Mouse (Mus musculus): ENCODE measurements at regions not wholly inside any gene's neighbourhood (a gene's known extent, or its start where the extent isn't known, plus 50 kb on each side); places are given as distances from the start of the nearest gene placed in this dataset.

DNA sequence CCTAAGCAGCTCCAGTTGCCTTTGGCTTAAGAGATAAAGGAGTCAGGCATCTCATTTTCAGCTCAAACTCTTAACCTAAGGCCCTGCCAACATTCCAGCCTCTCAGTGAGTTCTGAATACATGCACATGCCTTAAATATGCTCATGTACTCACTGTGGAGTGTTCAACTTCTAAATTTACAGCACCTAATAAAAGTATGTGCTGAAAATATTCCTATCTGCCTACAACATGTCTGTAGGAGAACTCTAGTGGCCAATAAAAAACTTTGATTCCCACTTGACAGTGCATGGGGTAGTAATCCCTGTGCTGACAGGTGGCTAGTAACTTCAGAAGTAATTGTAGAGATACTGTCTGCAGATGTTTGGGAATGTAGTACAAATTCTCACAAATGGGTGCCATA, 319.3 kb upstream of the Intu start:
- H3K4me3 ChIP-seq (ENCODE audit: insufficient read depth, poor library complexity, severe bottlenecking): no peak overlapping the region
- no peaks in the 10 kb centered on the region for H3K27me3 ChIP-seq (ENCODE audit: control insufficient read depth, insufficient read depth, insufficient read length)
- TF ChIP-seq CEBPB (IDR thresholded peaks at IDR 0.05; ENCODE audit: low read depth) (no peak), CTCF (IDR thresholded peaks at IDR 0.05; ENCODE audit: control insufficient read depth, insufficient read depth, insufficient read length) (no peak), USF1 (IDR thresholded peaks at IDR 0.05; ENCODE audit: low read depth) (no peak), MAX (IDR thresholded peaks at IDR 0.05) (no peak), FOSL1 (IDR thresholded peaks at IDR 0.05; ENCODE audit: insufficient read depth, low read length, poor library complexity, severe bottlenecking) (no peak), MYOD1 (IDR thresholded peaks at IDR 0.05; ENCODE audit: control insufficient read depth, insufficient read length, low read depth) (no peak), MYOG (IDR thresholded peaks at IDR 0.05; ENCODE audit: control insufficient read depth, extremely low read depth, insufficient read length) (no peak)
- no peaks in the 10 kb centered on the region for H3K36me3 ChIP-seq (ENCODE audit: control insufficient read depth, insufficient read depth)
- no peak overlapping the region for H3ac ChIP-seq (ENCODE audit: control insufficient read depth, insufficient read length, low read depth)
- no peaks in the 10 kb centered on the region for H3K79me3 ChIP-seq (ENCODE audit: low read depth)
- no peaks in the 10 kb centered on the region for H3K79me2 ChIP-seq (ENCODE audit: control insufficient read depth, insufficient read depth)

GRCm38 (mm10) chr3:40226772-40227171, 304.3 kb upstream of the Intu start:
- H3K79me3 ChIP-seq (ENCODE audit: low read depth): no peaks in the 10 kb centered on the region
- H3K79me2 ChIP-seq (ENCODE audit: control insufficient read depth, insufficient read depth): no peaks in the 10 kb centered on the region
- no peaks in the 10 kb centered on the region for H3K27me3 ChIP-seq (ENCODE audit: control insufficient read depth, insufficient read depth, insufficient read length)
- H3K4me3 ChIP-seq (ENCODE audit: insufficient read depth, poor library complexity, severe bottlenecking): no peak overlapping the region
- H3ac ChIP-seq (ENCODE audit: control insufficient read depth, insufficient read length, low read depth): no peak overlapping the region
- TF ChIP-seq MAX (IDR thresholded peaks at IDR 0.05) (no peak), CTCF (IDR thresholded peaks at IDR 0.05; ENCODE audit: control insufficient read depth, insufficient read depth, insufficient read length) (no peak), MYOD1 (IDR thresholded peaks at IDR 0.05; ENCODE audit: control insufficient read depth, insufficient read length, low read depth) (no peak), USF1 (IDR thresholded peaks at IDR 0.05; ENCODE audit: low read depth) (no peak), FOSL1 (IDR thresholded peaks at IDR 0.05; ENCODE audit: insufficient read depth, low read length, poor library complexity, severe bottlenecking) (no peak), CEBPB (IDR thresholded peaks at IDR 0.05; ENCODE audit: low read depth) (no peak), MYOG (IDR thresholded peaks at IDR 0.05; ENCODE audit: control insufficient read depth, extremely low read depth, insufficient read length) (no peak)
- H3K36me3 ChIP-seq (ENCODE audit: control insufficient read depth, insufficient read depth): no peaks in the 10 kb centered on the region

DNA sequence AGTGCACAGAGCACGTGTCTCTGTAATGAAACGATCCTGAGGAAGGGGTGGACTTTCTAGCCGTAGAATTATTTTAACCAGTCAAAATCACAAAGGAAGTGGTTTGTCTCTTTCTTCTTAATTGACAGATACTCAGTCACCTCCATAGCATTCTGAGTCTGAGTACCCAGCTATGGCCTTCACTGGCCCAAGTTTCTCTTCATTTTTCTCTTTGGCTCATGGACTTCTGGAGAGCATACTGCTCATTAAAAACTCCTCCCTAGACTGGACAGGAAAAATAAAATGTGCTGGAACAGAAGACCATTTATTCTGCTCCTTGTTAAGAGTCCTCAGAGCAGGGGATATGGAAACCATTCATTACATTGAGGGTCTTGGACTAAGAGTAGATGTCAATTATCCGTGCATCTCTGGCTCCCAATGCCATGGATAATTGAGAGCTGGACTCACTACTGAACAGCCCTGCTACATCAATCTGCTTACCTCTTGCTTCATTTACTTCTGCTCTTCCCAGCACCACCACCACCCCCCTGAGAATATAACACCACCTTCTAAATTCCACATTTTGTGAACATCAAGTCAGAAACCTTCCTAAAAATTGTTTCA, 287.5 kb upstream of the Intu start:
- Histone ChIP-seq H3K36me3 (ENCODE audit: control insufficient read depth, insufficient read depth) (no peaks in the 10 kb centered on the region), H3K4me3 (ENCODE audit: insufficient read depth, poor library complexity, severe bottlenecking) (no peak overlapping the region), H3K79me3 (ENCODE audit: low read depth) (no peaks in the 10 kb centered on the region), H3K27me3 (ENCODE audit: control insufficient read depth, insufficient read depth, insufficient read length) (no peaks in the 10 kb centered on the region), H3ac (ENCODE audit: control insufficient read depth, insufficient read length, low read depth) (no peak overlapping the region), H3K79me2 (ENCODE audit: control insufficient read depth, insufficient read depth) (no peaks in the 10 kb centered on the region)
- TF ChIP-seq CEBPB (IDR thresholded peaks at IDR 0.05; ENCODE audit: low read depth): no peak
- no peak for TF ChIP-seq USF1 (IDR thresholded peaks at IDR 0.05; ENCODE audit: low read depth)
- TF ChIP-seq MYOD1 (IDR thresholded peaks at IDR 0.05; ENCODE audit: control insufficient read depth, insufficient read length, low read depth): no peak
- no peak for TF ChIP-seq MAX (IDR thresholded peaks at IDR 0.05)
- TF ChIP-seq FOSL1 (IDR thresholded peaks at IDR 0.05; ENCODE audit: insufficient read depth, low read length, poor library complexity, severe bottlenecking): no peak
- no peak for TF ChIP-seq CTCF (IDR thresholded peaks at IDR 0.05; ENCODE audit: control insufficient read depth, insufficient read depth, insufficient read length)
- no peak for TF ChIP-seq MYOG (IDR thresholded peaks at IDR 0.05; ENCODE audit: control insufficient read depth, extremely low read depth, insufficient read length)

DNA sequence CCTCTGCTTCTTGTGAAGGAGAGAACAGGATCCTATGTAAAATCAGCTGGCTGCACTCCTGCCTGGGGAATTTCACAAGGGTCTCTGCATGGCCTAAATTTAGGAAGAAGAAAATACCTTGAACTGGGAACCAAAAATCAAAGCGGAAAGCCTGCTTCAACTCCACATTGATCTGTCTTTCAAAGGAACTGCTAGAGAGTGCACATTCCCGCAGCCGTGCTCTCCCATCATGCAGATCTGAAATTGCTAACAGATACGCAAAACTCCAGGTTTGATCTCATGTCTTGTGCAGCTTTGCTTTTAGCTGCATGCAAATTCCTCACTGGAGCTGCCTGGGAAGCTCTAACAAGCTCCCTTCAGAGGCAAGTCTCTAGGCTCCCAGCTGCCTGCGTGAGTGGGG, 276.7 kb upstream of the Intu start:
- Histone ChIP-seq H3K4me3 (ENCODE audit: insufficient read depth, poor library complexity, severe bottlenecking) (no peak overlapping the region), H3K79me3 (ENCODE audit: low read depth) (no peaks in the 10 kb centered on the region), H3K79me2 (ENCODE audit: control insufficient read depth, insufficient read depth) (no peaks in the 10 kb centered on the region), H3K36me3 (ENCODE audit: control insufficient read depth, insufficient read depth) (no peaks in the 10 kb centered on the region), H3K27me3 (ENCODE audit: control insufficient read depth, insufficient read depth, insufficient read length) (no peaks in the 10 kb centered on the region), H3ac (ENCODE audit: control insufficient read depth, insufficient read length, low read depth) (no peak overlapping the region)
- no peak for TF ChIP-seq CEBPB (IDR thresholded peaks at IDR 0.05; ENCODE audit: low read depth)
- TF ChIP-seq USF1 (IDR thresholded peaks at IDR 0.05; ENCODE audit: low read depth): no peak
- TF ChIP-seq MYOG (IDR thresholded peaks at IDR 0.05; ENCODE audit: control insufficient read depth, extremely low read depth, insufficient read length): no peak
- no peak for TF ChIP-seq MAX (IDR thresholded peaks at IDR 0.05)
- TF ChIP-seq FOSL1 (IDR thresholded peaks at IDR 0.05; ENCODE audit: insufficient read depth, low read length, poor library complexity, severe bottlenecking): no peak
- no peak for TF ChIP-seq MYOD1 (IDR thresholded peaks at IDR 0.05; ENCODE audit: control insufficient read depth, insufficient read length, low read depth)
- no peak for TF ChIP-seq CTCF (IDR thresholded peaks at IDR 0.05; ENCODE audit: control insufficient read depth, insufficient read depth, insufficient read length)

- H3K79me2 ChIP-seq (ENCODE audit: control insufficient read depth, insufficient read depth): no peaks in the 10 kb centered on the region
- H3K27me3 ChIP-seq (ENCODE audit: control insufficient read depth, insufficient read depth, insufficient read length): no peaks in the 10 kb centered on the region
- no peak overlapping the region for H3K4me3 ChIP-seq (ENCODE audit: insufficient read depth, poor library complexity, severe bottlenecking)
- H3K36me3 ChIP-seq (ENCODE audit: control insufficient read depth, insufficient read depth): no peaks in the 10 kb centered on the region
- H3ac ChIP-seq (ENCODE audit: control insufficient read depth, insufficient read length, low read depth): no peak overlapping the region
- TF ChIP-seq USF1 (IDR thresholded peaks at IDR 0.05; ENCODE audit: low read depth): no peak
- no peak for TF ChIP-seq MYOG (IDR thresholded peaks at IDR 0.05; ENCODE audit: control insufficient read depth, extremely low read depth, insufficient read length)
- no peak for TF ChIP-seq CTCF (IDR thresholded peaks at IDR 0.05; ENCODE audit: control insufficient read depth, insufficient read depth, insufficient read length)
- TF ChIP-seq FOSL1 (IDR thresholded peaks at IDR 0.05; ENCODE audit: insufficient read depth, low read length, poor library complexity, severe bottlenecking): no peak
- no peak for TF ChIP-seq MYOD1 (IDR thresholded peaks at IDR 0.05; ENCODE audit: control insufficient read depth, insufficient read length, low read depth)
- TF ChIP-seq CEBPB (IDR thresholded peaks at IDR 0.05; ENCODE audit: low read depth): no peak
- TF ChIP-seq MAX (IDR thresholded peaks at IDR 0.05): no peak
- no peaks in the 10 kb centered on the region for H3K79me3 ChIP-seq (ENCODE audit: low read depth)
Measured at GRCm38 (mm10) chr3:40262536-40262935, 268.6 kb upstream of the Intu start.

Data from C2C12 (cell line).